Mouse (Mus musculus) heart, embryonic 16.5 days (tissue): ENCODE results near the gene Pmm1. TPM values are rescaled to one million over a fixed set of nuclear protein-coding genes. Genes with fewer than 3 reads are reported as not detected.

Experiments
- ATAC-seq: fragments of 200-750 bp; cut with Nextera tagmentation; replicated peaks from 2 replicates; pipeline ENCODE4 v1.8.0; 2017; ENCODE audit warnings: moderate number of reproducible peaks; ENCODE audit not compliant: insufficient read depth, low FRiP score; ENCODE audit errors: extremely low read depth
- H3K27ac ChIP-seq: fragments of 300-500 bp; sonication (generic); 2 replicates; pipeline ENCODE4 v1.5.1; 2014; ENCODE audit warnings: mild to moderate bottlenecking, low read length, control low read depth, moderate library complexity
- H3K27me3 ChIP-seq: fragments of 300-500 bp; sonication (generic); 2 replicates; pipeline ENCODE4 v1.6.1; 2014; ENCODE audit warnings: low read length, mixed read lengths; ENCODE audit not compliant: control insufficient read depth, insufficient read depth
- H3K36me3 ChIP-seq: fragments of 300-500 bp; sonication (generic); 2 replicates; pipeline ENCODE4 v1.6.1; 2014; ENCODE audit not compliant: control insufficient read depth, insufficient read depth
- H3K4me1 ChIP-seq: fragments of 300-500 bp; sonication (generic); 2 replicates; pipeline ENCODE4 v1.6.1; 2014; ENCODE audit warnings: low read length, mixed read lengths; ENCODE audit not compliant: control insufficient read depth, insufficient read depth
- H3K4me2 ChIP-seq: fragments of 300-500 bp; sonication (generic); 2 replicates; pipeline ENCODE4 v1.6.1; 2014; ENCODE audit warnings: low read depth, mild to moderate bottlenecking, control low read depth, low read length
- H3K4me3 ChIP-seq: fragments of 300-500 bp; sonication (generic); 2 replicates; pipeline ENCODE4 v1.5.1; 2014; ENCODE audit warnings: mild to moderate bottlenecking, control low read depth, low read length
- H3K9ac ChIP-seq: fragments of 300-500 bp; sonication (generic); 2 replicates; pipeline ENCODE4 v1.6.1; 2014; ENCODE audit warnings: low read length, control low read depth
- H3K9me3 ChIP-seq: fragments of 300-500 bp; sonication (generic); replicated peaks from 2 replicates; pipeline ENCODE4 v1.6.1; 2016; ENCODE audit warnings: low read length; ENCODE audit not compliant: control insufficient read depth
- WGBS: fragments of 180-500 bp; shearing (Covaris S2); extraction: QIAGEN DNeasy Blood & Tissue Kit; methylation state at CpG from one replicate; pipeline ENCODE4 v1.1.7; 2014; 5-methylcytosine and 5-hydroxymethylcytosine counted together
- polyA plus RNA-seq: library from polyadenylated mRNA; unstranded; fragments of >200 nt; fragmentation: Nextera tagmentation; extraction: Ambion mirVana; gene quantifications from 2 replicates; pipeline ENCODE4 v1.2.1, GENCODE M21; 2015

Pmm1 gene
- polyA plus RNA-seq, 1 experiment from 2014 or later = 22.4 TPM

- Histone ChIP-seq H3K4me1 (peaks cover 15% of the 10 kb centered on the region), H3K4me3 (peak overlapping the region; percentile 26), H3K4me2 (peak overlapping the region; percentile 96), H3K9ac (no peak overlapping the region), H3K36me3 (no peaks in the 10 kb centered on the region), H3K27ac (no peak overlapping the region), H3K9me3 (no peaks in the 10 kb centered on the region), H3K27me3 (no peaks in the 10 kb centered on the region)
- peak; percentile 3; the same call in 1 of the 2 replicates for ATAC-seq
- 34% methylated on average over 9 of the region's 9 CpGs for WGBS
Measured at GRCm38 (mm10) chr15:81926446-81926822, 34.3 kb downstream of the Pmm1 start.

GRCm38 (mm10) chr15:81925760-81926445 lies 34.8 kb downstream of the Pmm1 start, which contains the start of gene Polr3h:
Gene Polr3h (minus strand): TSS chr15:81926240.
- H3K9me3 ChIP-seq = no peaks in the 10 kb centered on the region
- peak within 1 kb of the TSS; percentile 17; the same call in 1 of the 2 replicates for H3K27ac ChIP-seq
- H3K4me2 ChIP-seq = peak within 1 kb of the TSS; percentile 96
- no peaks in the 10 kb centered on the region for H3K36me3 ChIP-seq
- peaks cover 15% of the 10 kb centered on the region for H3K4me1 ChIP-seq
- peak; percentile 97 for ATAC-seq
- H3K9ac ChIP-seq = peak within 1 kb of the TSS; percentile 71
- H3K27me3 ChIP-seq = no peaks in the 10 kb centered on the region
- WGBS = under 1% methylated on average over 54 of the region's 54 CpGs
- H3K4me3 ChIP-seq = peak within 1 kb of the TSS; percentile 63

- Histone ChIP-seq H3K9me3 (no peaks in the 10 kb centered on the region), H3K4me3 (peak overlapping the region; percentile 63), H3K9ac (peak overlapping the region; percentile 71), H3K4me1 (peaks cover 15% of the 10 kb centered on the region), H3K4me2 (peak overlapping the region; percentile 96), H3K36me3 (no peaks in the 10 kb centered on the region), H3K27ac (no peak overlapping the region), H3K27me3 (no peaks in the 10 kb centered on the region)
- 84% methylated on average over 11 of the region's 11 CpGs for WGBS
- no peak for ATAC-seq
Measured at GRCm38 (mm10) chr15:81924933-81925332, 35.8 kb downstream of the Pmm1 start.

GRCm38 (mm10) chr15:81921255-81921654 lies 39.5 kb downstream of the Pmm1 start:
- H3K27ac ChIP-seq = no peak overlapping the region
- no peak for ATAC-seq
- no peak overlapping the region for H3K4me3 ChIP-seq
- H3K36me3 ChIP-seq = no peaks in the 10 kb centered on the region
- no peak overlapping the region for H3K9ac ChIP-seq
- H3K9me3 ChIP-seq = no peaks in the 10 kb centered on the region
- no peaks in the 10 kb centered on the region for H3K27me3 ChIP-seq
- 70% methylated on average over 5 of the region's 5 CpGs for WGBS
- H3K4me2 ChIP-seq = no peak overlapping the region
- H3K4me1 ChIP-seq = peaks cover 9% of the 10 kb centered on the region

GRCm38 (mm10) chr15:81920546-81921217 lies 40.0 kb downstream of the Pmm1 start:
- H3K27ac ChIP-seq = no peak overlapping the region

GRCm38 (mm10) chr15:81919062-81919461 lies 41.7 kb downstream of the Pmm1 start:
- Histone ChIP-seq H3K4me2 (no peak overlapping the region), H3K9ac (no peak overlapping the region), H3K9me3 (no peaks in the 10 kb centered on the region), H3K4me1 (no peaks in the 10 kb centered on the region), H3K27me3 (no peaks in the 10 kb centered on the region), H3K27ac (no peak overlapping the region), H3K4me3 (no peak overlapping the region), H3K36me3 (peaks cover 10% of the 10 kb centered on the region)
- no peak for ATAC-seq
- WGBS = 73% methylated on average over 5 of the region's 5 CpGs

More at GRCm38 (mm10) chr15:81920546-81921217, 40.0 kb downstream of the Pmm1 start:
- H3K4me2 ChIP-seq = no peak overlapping the region
- H3K27me3 ChIP-seq = no peaks in the 10 kb centered on the region
- 77% methylated on average over 10 of the region's 10 CpGs for WGBS
- H3K4me3 ChIP-seq = no peak overlapping the region
- H3K4me1 ChIP-seq = peaks cover 9% of the 10 kb centered on the region
- peaks cover 3% of the 10 kb centered on the region for H3K36me3 ChIP-seq
- no peak overlapping the region for H3K9ac ChIP-seq
- ATAC-seq = no peak
- no peaks in the 10 kb centered on the region for H3K9me3 ChIP-seq

GRCm38 (mm10) chr15:81917621-81918463 lies 42.9 kb downstream of the Pmm1 start:
- Histone ChIP-seq H3K4me1 (no peaks in the 10 kb centered on the region), H3K9ac (no peak overlapping the region; the same call in 1 of the 2 replicates), H3K27ac (no peak overlapping the region), H3K4me2 (no peak overlapping the region), H3K36me3 (peaks cover 22% of the 10 kb centered on the region), H3K27me3 (no peaks in the 10 kb centered on the region), H3K9me3 (no peaks in the 10 kb centered on the region), H3K4me3 (no peak overlapping the region)
- WGBS = 59% methylated on average over 6 of the region's 6 CpGs
- peak; percentile 72 for ATAC-seq

- H3K4me2 ChIP-seq = no peak overlapping the region
- H3K4me3 ChIP-seq = no peak overlapping the region
- H3K4me1 ChIP-seq = no peaks in the 10 kb centered on the region
- 83% methylated on average over 12 of the region's 12 CpGs for WGBS
- H3K9me3 ChIP-seq = no peaks in the 10 kb centered on the region
- no peak for ATAC-seq
- no peak overlapping the region for H3K9ac ChIP-seq
- H3K27me3 ChIP-seq = no peaks in the 10 kb centered on the region
- no peak overlapping the region for H3K27ac ChIP-seq
- H3K36me3 ChIP-seq = peaks cover 29% of the 10 kb centered on the region
Measured at GRCm38 (mm10) chr15:81917201-81917600, 43.5 kb downstream of the Pmm1 start.
